Mouse (Mus musculus) midbrain, postnatal 0 days (tissue): ENCODE results near the gene Mlf2. TPM values are rescaled to one million over a fixed set of nuclear protein-coding genes. Genes with fewer than 3 reads are reported as not detected.

ENCODE experiments used
- ATAC-seq: fragments of 200-750 bp; cut with Nextera tagmentation; 2 replicates; pipeline ENCODE4 v1.8.0; 2017; ENCODE audit warnings: moderate number of reproducible peaks, mild to moderate bottlenecking, moderate TSS enrichment, moderate library complexity; ENCODE audit not compliant: low FRiP score
- DNase-seq: peaks from one replicate; pipeline ENCODE4 v3.0.0-alpha.2; 2015; ENCODE audit warnings: low spot score
- H3K27ac ChIP-seq: fragments of 300-500 bp; sonication (generic); 2 replicates; pipeline ENCODE4 v1.5.1; 2014; ENCODE audit warnings: low read depth, mild to moderate bottlenecking, low read length, mixed read lengths
- H3K27me3 ChIP-seq: fragments of 300-500 bp; sonication (generic); 2 replicates; pipeline ENCODE4 v1.6.1; 2014; ENCODE audit warnings: low read length, control low read depth, mixed read lengths; ENCODE audit not compliant: insufficient read depth
- H3K36me3 ChIP-seq: fragments of 300-500 bp; sonication (generic); 2 replicates; pipeline ENCODE4 v1.6.1; 2014; ENCODE audit warnings: low read length, control low read depth, mixed read lengths; ENCODE audit not compliant: insufficient read depth
- H3K4me1 ChIP-seq: fragments of 300-500 bp; sonication (generic); 2 replicates; pipeline ENCODE4 v1.6.1; 2014; ENCODE audit warnings: mild to moderate bottlenecking, control low read depth, antibody characterized with exemption, low read length, mixed read lengths; ENCODE audit not compliant: insufficient read depth
- H3K4me2 ChIP-seq: fragments of 300-500 bp; sonication (generic); 2 replicates; pipeline ENCODE4 v1.6.1; 2014; ENCODE audit warnings: low read depth, mild to moderate bottlenecking, low read length, mixed read lengths; ENCODE audit not compliant: poor library complexity, severe bottlenecking
- H3K4me3 ChIP-seq: fragments of 300-500 bp; sonication (generic); 2 replicates; pipeline ENCODE4 v1.5.1; 2014; ENCODE audit warnings: low read depth, mild to moderate bottlenecking, low read length, moderate library complexity
- H3K9ac ChIP-seq: fragments of 300-500 bp; sonication (generic); replicated peaks from 2 replicates; pipeline ENCODE4 v1.6.1; 2014; ENCODE audit warnings: mild to moderate bottlenecking, low read length, moderate library complexity, mixed read lengths; ENCODE audit not compliant: poor library complexity, severe bottlenecking
- H3K9me3 ChIP-seq: fragments of 300-500 bp; sonication (generic); 2 replicates; pipeline ENCODE4 v1.6.1; 2016; ENCODE audit warnings: low read length, control low read depth
- CTCF ChIP-seq: IDR thresholded peaks from 2 replicates; pipeline ENCODE4 v1.5.1; 2016; ENCODE audit warnings: antibody characterized with exemption, mild to moderate bottlenecking
- WGBS: fragments of 180-500 bp; shearing (Covaris S2); extraction: QIAGEN DNeasy Blood & Tissue Kit; methylation state at CpG from one replicate; pipeline ENCODE4 v1.1.7; 2014; 5-methylcytosine and 5-hydroxymethylcytosine counted together
- polyA plus RNA-seq: library from polyadenylated mRNA; unstranded; fragments of >200 nt; fragmentation: Nextera tagmentation; extraction: Ambion mirVana; gene quantifications from 2 replicates; pipeline ENCODE4 v1.2.1, GENCODE M21; 2015
- total RNA-seq: library from RNA; depleted of rRNA; stranded (reverse); fragments of >200 nt; gene quantifications from 2 replicates; pipeline ENCODE4 v1.2.3, GENCODE M21; 2014

Gene Mlf2
- total and polyA plus RNA-seq, 2 experiments from 2014 or later, result 628 to 647 TPM

DNA sequence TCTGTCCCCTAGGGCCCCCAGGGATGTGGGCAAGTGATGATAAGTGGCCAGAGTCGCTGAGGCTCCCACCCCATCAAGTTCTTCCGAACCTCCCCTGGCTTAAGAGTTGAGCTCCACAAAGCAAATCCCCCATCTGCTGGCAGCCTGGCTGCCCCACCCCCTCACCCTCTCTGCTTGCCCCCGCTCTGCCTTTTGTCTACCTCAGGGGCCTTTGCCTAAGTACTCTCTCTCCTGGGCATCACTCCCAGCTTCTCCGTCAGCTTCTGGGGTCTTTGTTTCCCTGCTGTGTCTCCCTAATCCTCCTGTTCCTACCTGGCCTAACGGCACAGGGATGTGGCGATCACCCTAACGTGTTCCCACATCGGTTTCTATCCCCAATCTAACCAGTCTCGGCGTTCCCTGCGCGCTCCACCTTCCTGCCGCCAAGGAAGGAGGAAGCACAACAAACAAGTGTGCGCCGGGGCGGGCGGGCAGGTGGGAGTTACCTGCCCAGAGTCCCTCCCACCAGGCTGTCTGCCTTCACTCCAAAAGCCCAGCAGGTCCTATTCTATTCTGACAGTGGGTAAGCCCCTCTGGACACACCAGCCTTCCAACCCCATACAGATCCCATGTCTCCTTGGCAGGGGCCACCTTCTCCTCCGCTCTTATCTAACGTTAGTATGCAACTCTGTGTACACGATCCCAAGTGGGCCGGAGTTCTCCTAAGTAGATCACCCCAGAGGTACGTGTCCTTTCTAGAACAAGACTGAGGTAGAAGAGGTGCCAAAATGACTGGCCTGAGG lies 15.8 kb upstream of the Mlf2 start:
- Histone ChIP-seq H3K4me1 (peaks cover 11% of the 10 kb centered on the region), H3K36me3 (peaks cover 22% of the 10 kb centered on the region), H3K4me3 (peak overlapping the region; percentile 68), H3K27me3 (no peaks in the 10 kb centered on the region), H3K4me2 (peak overlapping the region; percentile 99), H3K27ac (peak overlapping the region; percentile 100), H3K9ac (peak overlapping the region; percentile 97), H3K9me3 (no peaks in the 10 kb centered on the region)
- WGBS, result 2% methylated on average over 22 of the region's 22 CpGs
- no peak for TF ChIP-seq CTCF
- ATAC-seq (no peak), DNase-seq (no peak)

DNA sequence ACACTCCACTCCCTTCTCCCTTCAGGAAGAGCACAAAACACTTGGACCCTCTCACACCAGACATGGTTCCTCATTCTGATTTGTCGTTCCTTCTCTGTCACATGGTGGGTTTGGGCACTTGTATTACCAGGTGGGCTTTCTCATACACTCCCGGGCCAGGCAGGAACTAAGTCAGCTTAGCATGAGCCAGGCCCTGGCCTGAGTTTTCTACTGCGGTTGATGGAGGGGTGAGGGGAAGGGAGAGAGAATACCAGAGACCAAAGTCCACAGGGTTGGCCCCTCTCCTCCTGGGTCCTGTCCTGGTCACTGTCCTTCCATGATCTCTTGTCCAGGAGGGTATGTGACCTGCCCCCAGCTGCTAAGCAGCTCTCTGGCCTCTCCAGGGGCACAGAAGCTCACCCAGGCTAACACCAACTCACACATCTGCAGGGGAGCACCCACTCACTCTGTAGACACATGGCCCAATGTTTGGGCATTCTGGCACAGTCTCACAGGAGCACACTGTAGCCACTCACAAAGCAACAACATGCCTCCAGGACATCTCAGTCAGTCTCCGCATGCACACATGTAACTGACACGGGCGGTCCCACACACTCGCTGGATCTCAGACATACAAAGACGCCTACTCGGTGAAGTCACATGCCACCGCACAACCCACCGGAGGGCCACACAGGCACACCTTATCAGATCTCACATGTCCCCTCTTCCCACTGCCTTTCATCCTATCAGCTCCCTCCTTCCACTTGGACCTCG lies 15.1 kb upstream of the Mlf2 start:
- no peak for ATAC-seq
- Histone ChIP-seq H3K4me1 (peaks cover 16% of the 10 kb centered on the region), H3K9ac (peak overlapping the region; percentile 97), H3K9me3 (no peaks in the 10 kb centered on the region), H3K4me2 (peak overlapping the region; percentile 99), H3K36me3 (peaks cover 22% of the 10 kb centered on the region), H3K4me3 (peak overlapping the region; percentile 68), H3K27ac (peak overlapping the region; percentile 100), H3K27me3 (no peaks in the 10 kb centered on the region)
- TF ChIP-seq CTCF, result no peak
- DNase-seq, result peak; percentile 47
- WGBS, result under 1% methylated on average over 12 of the region's 12 CpGs

DNA sequence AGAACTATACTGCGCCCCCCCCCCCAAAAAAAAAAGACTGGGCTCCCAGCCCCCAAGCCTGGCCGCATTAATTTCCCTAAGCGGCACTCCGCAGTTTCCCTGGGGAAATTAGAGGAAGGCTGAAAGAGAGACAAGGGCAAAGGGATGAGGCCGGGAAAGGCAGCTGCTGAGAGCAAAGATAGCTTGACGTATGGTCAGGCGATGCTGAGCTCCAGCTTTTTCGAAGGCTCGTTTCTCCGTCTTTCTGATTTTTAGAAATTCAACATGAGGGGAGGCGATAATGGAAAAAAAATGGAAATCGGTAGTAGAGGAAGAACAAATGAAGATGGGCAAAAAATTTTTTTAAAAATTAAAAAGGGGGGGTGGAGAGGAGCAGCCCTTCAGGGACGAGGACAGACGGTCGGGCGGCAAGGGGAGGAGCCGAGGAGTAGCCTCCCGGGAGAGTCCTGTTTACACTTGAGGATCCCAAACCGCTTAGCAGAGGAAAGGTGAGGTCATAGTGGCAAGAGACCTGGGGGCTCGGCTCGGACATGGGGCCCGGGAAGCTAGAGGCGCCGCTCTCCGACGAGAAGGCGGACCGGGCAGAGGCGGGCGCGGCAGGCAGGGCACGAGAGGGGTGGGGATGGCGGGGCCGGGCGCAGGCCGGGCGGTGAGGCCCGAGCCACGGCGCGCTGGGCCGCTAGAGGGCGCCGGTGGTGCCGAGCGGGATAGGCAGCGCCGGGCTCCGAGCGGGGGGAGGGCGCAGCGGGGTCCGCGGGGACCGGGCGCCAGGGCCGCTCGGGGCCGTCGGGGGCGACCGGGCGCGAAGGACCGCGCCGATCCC lies 14.3 kb upstream of the Mlf2 start:
- peak; percentile 67 for TF ChIP-seq CTCF
- Histone ChIP-seq H3K27me3 (no peaks in the 10 kb centered on the region), H3K4me2 (peak overlapping the region; percentile 99), H3K9ac (peak overlapping the region; percentile 97), H3K9me3 (no peaks in the 10 kb centered on the region), H3K36me3 (peaks cover 22% of the 10 kb centered on the region), H3K4me3 (peak overlapping the region; percentile 68), H3K27ac (peak overlapping the region; percentile 100), H3K4me1 (peaks cover 16% of the 10 kb centered on the region)
- peak; percentile 86 for DNase-seq
- WGBS, result under 1% methylated on average over 46 of the region's 67 CpGs
- peak; percentile 71 for ATAC-seq

DNA sequence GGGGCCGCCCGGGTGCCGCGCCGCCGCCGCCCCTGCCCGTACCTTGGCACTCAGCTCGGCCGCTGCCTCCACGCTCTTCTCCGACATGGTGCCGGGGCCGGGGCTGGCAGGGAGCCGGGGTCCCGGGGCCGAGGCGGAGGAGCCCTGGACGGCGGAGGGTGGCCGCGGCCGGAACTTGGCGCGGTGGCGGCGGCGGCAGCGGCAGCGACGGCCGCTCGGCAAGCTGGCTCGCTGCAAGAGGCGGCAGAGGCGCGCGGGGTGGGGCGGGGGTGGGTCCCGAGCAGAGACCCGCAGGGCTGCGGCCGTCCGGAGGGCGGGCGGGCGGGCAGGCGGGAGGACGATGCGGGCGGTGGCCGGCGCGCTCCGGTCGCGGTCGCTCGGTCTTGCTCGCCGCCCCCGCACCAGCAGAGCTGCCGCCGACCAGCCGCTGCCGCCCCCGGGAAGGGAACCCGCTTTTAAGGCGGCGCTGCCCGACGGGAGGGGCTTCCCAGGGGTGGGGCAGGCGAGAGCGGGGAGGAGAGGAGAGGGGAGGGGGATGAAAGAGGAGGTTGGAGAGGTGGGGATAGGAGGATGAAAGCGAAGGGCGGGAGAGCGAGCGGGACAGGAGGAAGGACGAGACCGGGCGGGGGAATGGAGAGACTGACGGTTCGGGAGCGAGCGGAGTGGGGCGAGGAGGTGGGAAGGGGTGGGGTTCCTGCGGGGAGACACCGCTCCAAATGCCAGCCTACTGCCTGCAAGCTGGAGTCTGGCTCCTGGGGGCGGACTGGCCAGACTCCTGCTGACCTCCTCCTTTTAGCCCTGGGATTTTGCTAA lies 13.5 kb upstream of the Mlf2 start:
- WGBS, result under 1% methylated on average over 44 of the region's 89 CpGs
- H3K4me1 ChIP-seq, result peaks cover 16% of the 10 kb centered on the region
- peak; percentile 79 for ATAC-seq

DNA sequence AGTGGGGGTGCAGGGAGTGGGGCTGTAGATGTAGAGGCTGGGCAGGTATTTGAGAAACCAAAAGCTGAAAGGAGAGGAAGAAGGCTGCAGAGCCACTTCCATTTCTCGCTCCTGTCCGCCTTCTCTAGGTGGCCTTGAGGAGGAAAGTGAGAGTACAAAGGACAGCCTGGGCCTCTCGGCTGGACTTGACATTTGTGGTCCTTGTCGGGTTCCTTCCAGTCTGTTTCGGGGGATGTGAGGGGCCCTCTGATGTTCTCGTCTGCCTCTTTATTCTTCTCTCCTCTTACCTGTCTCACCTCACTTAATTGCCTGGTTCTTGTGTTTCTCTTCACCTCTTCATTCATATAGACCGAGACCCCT lies 12.9 kb upstream of the Mlf2 start:
- 1% methylated on average over 7 of the region's 7 CpGs for WGBS
- Histone ChIP-seq H3K4me3 (peak overlapping the region; percentile 68), H3K9ac (peak overlapping the region; percentile 97), H3K9me3 (no peaks in the 10 kb centered on the region), H3K4me2 (peak overlapping the region; percentile 99), H3K27ac (peak overlapping the region; percentile 100), H3K36me3 (peaks cover 15% of the 10 kb centered on the region), H3K27me3 (no peaks in the 10 kb centered on the region), H3K4me1 (peaks cover 16% of the 10 kb centered on the region)
- no peak for TF ChIP-seq CTCF
- ATAC-seq, result no peak
- DNase-seq, result no peak

More for the DNA sequence above, 13.5 kb upstream of the Mlf2 start:
- H3K4me3 ChIP-seq, result peak overlapping the region; percentile 68
- no peaks in the 10 kb centered on the region for H3K27me3 ChIP-seq
- H3K9ac ChIP-seq, result peak overlapping the region; percentile 97
- peak overlapping the region; percentile 100 for H3K27ac ChIP-seq
- DNase-seq, result peak; percentile 97
- no peaks in the 10 kb centered on the region for H3K9me3 ChIP-seq
- peaks cover 20% of the 10 kb centered on the region for H3K36me3 ChIP-seq
- TF ChIP-seq CTCF, result no peak
- peak overlapping the region; percentile 99 for H3K4me2 ChIP-seq
